Mouse (Mus musculus) liver, postnatal 0 days (tissue): ENCODE results near the gene Zwint.

Source experiments
- CTCF ChIP-seq: sonication (generic); IDR thresholded peaks from 2 replicates; pipeline ENCODE4 v1.5.1; 2016; ENCODE audit warnings: antibody characterized with exemption, low read depth
- EP300 ChIP-seq: IDR thresholded peaks from 2 replicates; pipeline ENCODE4 v1.6.1; 2016; ENCODE audit warnings: antibody characterized with exemption, low read depth, mild to moderate bottlenecking

- TF ChIP-seq EP300 (no peak; the same call in none of the 2 replicates), CTCF (no peak)
These were observed 418 bp downstream of the Zwint start for GRCm38 (mm10) chr10:72655017-72655509.
